Mouse (Mus musculus): ENCODE measurements around the gene Lyar.

GRCm38 (mm10) chr5:38256551-38256950, 36.3 kb downstream of the Lyar start:
- no peak for TF ChIP-seq CTCF (IDR thresholded peaks at IDR 0.05; ENCODE audit: extremely low read depth, insufficient read depth, low read length)
- no peak for TF ChIP-seq POLR2A (IDR thresholded peaks at IDR 0.05; ENCODE audit: extremely low read depth, insufficient read depth, low read length)

Measured in cortical plate, adult 2 months (tissue).